Mouse (Mus musculus): ENCODE measurements around the gene Spats1.

- TF ChIP-seq POLR2A (IDR thresholded peaks at IDR 0.05; ENCODE audit: low read depth, low read length): no peak
- no peak for TF ChIP-seq CTCF (IDR thresholded peaks at IDR 0.05; ENCODE audit: extremely low read depth, insufficient read depth, insufficient read length, insufficient replicate concordance)
Observed at GRCm38 (mm10) chr17:45502324-45502723, 27.1 kb upstream of the Spats1 start.
